Mouse (Mus musculus) heart, postnatal 4 days (tissue): Measurements from ENCODE around the gene Calhm5. TPM values are rescaled to one million over a fixed set of nuclear protein-coding genes. Genes with fewer than 3 reads are reported as not detected.

Experiments
- DNase-seq: peaks from one replicate; pipeline ENCODE4 v3.0.0; 2021
- total RNA-seq, 2 experiments: library from RNA; stranded (reverse); gene quantifications; 2 replicates each; pipeline ENCODE4 v1.2.3; 2021

Calhm5 gene
- total RNA-seq, 2 experiments from 2014 or later = 1.4 to 1.6 TPM

GRCm38 (mm10) chr10:34070999-34071492, 25.3 kb downstream of the Calhm5 start:
- no peak for DNase-seq

GRCm38 (mm10) chr10:34069606-34070005, 26.7 kb downstream of the Calhm5 start:
- DNase-seq = no peak

GRCm38 (mm10) chr10:34066591-34066990, 29.7 kb downstream of the Calhm5 start:
- no peak for DNase-seq

- DNase-seq = no peak
These were observed 42.3 kb downstream of the Calhm5 start for GRCm38 (mm10) chr10:34053987-34054386.

- no peak for DNase-seq
These were observed 52.1 kb downstream of the Calhm5 start, which contains the start of gene Calhm4 for GRCm38 (mm10) chr10:34044210-34044609. Calhm4 (minus strand) TSS chr10:34044310.

Other genes with a start within 250 kb of the Calhm5 start
- gene Sult3a1, start 238.8 kb downstream of the Calhm5 start, total RNA-seq = not detected
- gene Rsph4a, start 191.4 kb downstream of the Calhm5 start, total RNA-seq = not detected
- gene Zup1, start 145.2 kb downstream of the Calhm5 start, total RNA-seq = 10 to 100 TPM in 1 of 2 experiments, 1 to 10 TPM in 1; 9.6 to 12.0 TPM
- 100 to 1,000 TPM; 112 to 119 TPM for gene Rwdd1, start 76.9 kb downstream of the Calhm5 start, total RNA-seq
- not detected for gene Trappc3l, start 58.9 kb downstream of the Calhm5 start, total RNA-seq
- not detected for gene Calhm4, start 52.2 kb downstream of the Calhm5 start, total RNA-seq
- under 1 TPM in 1 of 2 experiments, not detected in 1; 0.33 TPM for gene Calhm6, start 31.5 kb upstream of the Calhm5 start, total RNA-seq
- gene Dse, start 111.2 kb upstream of the Calhm5 start, total RNA-seq = 10 to 100 TPM; 10.3 to 10.6 TPM
- 10 to 100 TPM; 48.3 to 50.0 TPM for gene Tspyl1, start 185.7 kb upstream of the Calhm5 start, total RNA-seq
- 10 to 100 TPM; 17.7 to 18.9 TPM for gene Tspyl4, start 200.9 kb upstream of the Calhm5 start, total RNA-seq